Mouse (Mus musculus): ENCODE data around the gene Pcdh15.

Pcdh15 gene

GRCm38 (mm10) chr10:73098966-73099845, at the start of gene Pcdh15:
Gene Pcdh15, plus strand, starts transcription at chr10:73099342.
- in situ Hi-C loops (cut with MboI; ENCODE audit: low pct_unique_long_range_greater_than_20kb in 1 of 2, low sequenced_read_pairs in 2 of 2, unreplicated experiment in 1 of 2), result no loop called here

DNA sequence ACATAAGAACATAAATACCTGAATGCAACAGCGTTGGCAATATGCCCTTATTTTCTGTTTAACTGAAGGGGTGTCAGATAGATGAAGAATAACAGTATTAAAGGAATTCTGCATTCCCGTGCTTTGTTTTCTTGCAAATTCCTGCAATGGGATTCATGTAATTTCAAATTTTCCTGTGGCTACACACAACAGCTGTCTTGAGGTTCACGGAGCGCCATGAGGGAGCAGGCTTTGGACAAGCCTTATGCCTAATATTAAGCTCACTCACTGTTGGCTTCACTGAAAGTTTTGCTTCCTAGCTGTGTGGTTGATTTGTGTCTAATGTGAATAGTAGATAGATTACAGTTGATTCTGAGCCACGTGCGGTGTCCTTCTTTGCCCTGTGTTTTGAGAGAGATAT, 47.1 kb upstream of the Pcdh15 start:
- in situ Hi-C loops (cut with MboI; ENCODE audit: low pct_unique_long_range_greater_than_20kb in 1 of 2, low sequenced_read_pairs in 2 of 2, unreplicated experiment in 1 of 2), result no loop called here

DNA sequence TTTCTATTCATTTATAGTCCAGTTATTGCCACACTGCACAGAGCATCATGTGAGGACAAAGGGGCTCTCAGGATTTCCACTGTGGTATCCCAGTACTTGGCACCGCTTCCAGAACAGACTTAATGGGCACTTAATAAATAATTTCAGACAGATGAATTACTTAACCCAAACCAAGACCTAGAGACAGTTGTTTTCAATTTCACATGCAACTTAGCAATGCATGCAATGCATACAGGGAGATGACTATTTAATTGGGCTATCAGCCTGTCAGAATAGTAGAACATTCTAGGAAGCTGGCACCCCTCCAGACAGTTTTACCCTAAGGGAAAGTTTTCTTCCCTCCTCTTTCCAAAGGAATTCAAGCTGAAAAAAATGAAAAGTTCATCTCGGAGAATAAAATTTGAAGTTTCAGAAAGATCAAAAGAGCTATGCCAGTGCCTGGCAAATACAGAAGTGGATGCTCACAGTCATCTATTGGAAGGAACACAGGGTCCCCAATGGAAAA, 39.4 kb upstream of the Pcdh15 start:
- in situ Hi-C loops (cut with MboI; ENCODE audit: low pct_unique_long_range_greater_than_20kb in 1 of 2, low sequenced_read_pairs in 2 of 2, unreplicated experiment in 1 of 2), result no loop called here

GRCm38 (mm10) chr10:73086703-73087102, 12.4 kb upstream of the Pcdh15 start:
- in situ Hi-C loops (cut with MboI; ENCODE audit: low pct_unique_long_range_greater_than_20kb in 1 of 2, low sequenced_read_pairs in 2 of 2, unreplicated experiment in 1 of 2), result no loop called here

GRCm38 (mm10) chr10:73096531-73097135, 2.5 kb upstream of the Pcdh15 start:
- in situ Hi-C loops (cut with MboI; ENCODE audit: low pct_unique_long_range_greater_than_20kb in 1 of 2, low sequenced_read_pairs in 2 of 2, unreplicated experiment in 1 of 2), result no loop called here

- in situ Hi-C loops (cut with MboI; ENCODE audit: low pct_unique_long_range_greater_than_20kb in 1 of 2, low sequenced_read_pairs in 2 of 2, unreplicated experiment in 1 of 2), result no loop called here
Observed at GRCm38 (mm10) chr10:73097176-73097575, 2.0 kb upstream of the Pcdh15 start.

GRCm38 (mm10) chr10:73097979-73098378, 1.2 kb upstream of the Pcdh15 start:
- in situ Hi-C loops (cut with MboI; ENCODE audit: low pct_unique_long_range_greater_than_20kb in 1 of 2, low sequenced_read_pairs in 2 of 2, unreplicated experiment in 1 of 2), result no loop called here

GRCm38 (mm10) chr10:73099846-73100241, 702 bp downstream of the Pcdh15 start:
- in situ Hi-C loops (cut with MboI; ENCODE audit: low pct_unique_long_range_greater_than_20kb in 1 of 2, low sequenced_read_pairs in 2 of 2, unreplicated experiment in 1 of 2), result loop anchor here (10.0 to 25.0 kb wide), 2 partner anchors 287 to 305 kb away; no protein-coding TSS in a partner anchor

GRCm38 (mm10) chr10:73103383-73103994, 4.3 kb downstream of the Pcdh15 start:
- in situ Hi-C loops (cut with MboI; ENCODE audit: low pct_unique_long_range_greater_than_20kb in 1 of 2, low sequenced_read_pairs in 2 of 2, unreplicated experiment in 1 of 2), result loop anchor here (10.0 to 25.0 kb wide), 2 partner anchors 284 to 301 kb away; no protein-coding TSS in a partner anchor

- in situ Hi-C loops (cut with MboI; ENCODE audit: low pct_unique_long_range_greater_than_20kb in 1 of 2, low sequenced_read_pairs in 2 of 2, unreplicated experiment in 1 of 2), result loop anchor here (10.0 to 25.0 kb wide), 2 partner anchors 281 to 299 kb away; no protein-coding TSS in a partner anchor
Observed at GRCm38 (mm10) chr10:73105893-73106292, 6.8 kb downstream of the Pcdh15 start.

- in situ Hi-C loops (cut with MboI; ENCODE audit: low pct_unique_long_range_greater_than_20kb in 1 of 2, low sequenced_read_pairs in 2 of 2, unreplicated experiment in 1 of 2), result no loop called here
Observed at GRCm38 (mm10) chr10:73137985-73138384, 38.8 kb downstream of the Pcdh15 start.

DNA sequence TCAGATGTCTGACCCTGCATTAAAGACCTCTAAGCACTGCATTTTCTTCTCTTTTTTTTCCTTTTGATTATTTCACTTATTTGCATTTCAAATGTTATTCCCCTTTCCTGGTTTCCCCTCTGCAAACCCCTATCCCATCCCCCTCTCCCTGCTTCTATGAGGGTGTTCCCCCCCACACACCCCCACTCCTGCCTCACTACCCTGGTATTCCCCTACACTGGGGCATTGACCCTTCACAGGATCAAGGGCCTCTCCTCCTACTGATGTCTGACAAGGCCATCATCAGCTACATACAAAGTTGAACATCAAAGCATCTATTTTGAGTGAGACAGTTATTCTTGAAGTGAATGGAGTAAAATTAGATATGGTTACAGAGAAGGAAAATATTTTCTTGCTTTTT, 48.4 kb downstream of the Pcdh15 start:
- in situ Hi-C loops (cut with MboI; ENCODE audit: low pct_unique_long_range_greater_than_20kb in 1 of 2, low sequenced_read_pairs in 2 of 2, unreplicated experiment in 1 of 2), result no loop called here

GRCm38 (mm10) chr10:73147978-73148377, 48.8 kb downstream of the Pcdh15 start:
- in situ Hi-C loops (cut with MboI; ENCODE audit: low pct_unique_long_range_greater_than_20kb in 1 of 2, low sequenced_read_pairs in 2 of 2, unreplicated experiment in 1 of 2), result no loop called here

DNA sequence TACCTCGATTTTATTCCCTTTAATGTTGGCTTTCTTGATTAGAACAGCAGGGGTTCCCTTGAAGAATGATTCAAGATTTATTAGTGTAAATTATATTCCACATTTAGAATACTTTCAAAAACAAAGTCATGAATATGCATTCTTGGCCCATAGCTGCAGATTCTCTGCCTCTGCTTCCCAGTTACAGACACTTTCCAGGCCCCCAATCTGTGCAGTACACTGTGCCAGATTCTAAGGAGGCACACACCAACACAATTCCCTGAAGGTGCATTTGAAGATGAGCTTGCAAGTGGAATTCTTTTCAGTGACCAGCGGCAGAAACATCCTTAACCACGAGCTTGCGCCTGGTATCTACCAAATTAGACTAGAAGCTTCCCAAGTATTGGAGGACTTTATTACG, 55.4 kb downstream of the Pcdh15 start:
- in situ Hi-C loops (cut with MboI; ENCODE audit: low pct_unique_long_range_greater_than_20kb in 1 of 2, low sequenced_read_pairs in 2 of 2, unreplicated experiment in 1 of 2), result no loop called here

GRCm38 (mm10) chr10:73161757-73162156, 62.6 kb downstream of the Pcdh15 start:
- in situ Hi-C loops (cut with MboI; ENCODE audit: low pct_unique_long_range_greater_than_20kb in 1 of 2, low sequenced_read_pairs in 2 of 2, unreplicated experiment in 1 of 2), result no loop called here

GRCm38 (mm10) chr10:73216001-73216400, 116.9 kb downstream of the Pcdh15 start:
- in situ Hi-C loops (cut with MboI; ENCODE audit: low pct_unique_long_range_greater_than_20kb in 1 of 2, low sequenced_read_pairs in 2 of 2, unreplicated experiment in 1 of 2), result no loop called here

GRCm38 (mm10) chr10:73242294-73242693, 143.2 kb downstream of the Pcdh15 start:
- in situ Hi-C loops (cut with MboI; ENCODE audit: low pct_unique_long_range_greater_than_20kb in 1 of 2, low sequenced_read_pairs in 2 of 2, unreplicated experiment in 1 of 2), result no loop called here

- in situ Hi-C loops (cut with MboI; ENCODE audit: low pct_unique_long_range_greater_than_20kb in 1 of 2, low sequenced_read_pairs in 2 of 2, unreplicated experiment in 1 of 2), result no loop called here
Observed at GRCm38 (mm10) chr10:73280438-73280837, 181.3 kb downstream of the Pcdh15 start.

GRCm38 (mm10) chr10:73296456-73296855, 197.3 kb downstream of the Pcdh15 start:
- in situ Hi-C loops (cut with MboI; ENCODE audit: low pct_unique_long_range_greater_than_20kb in 1 of 2, low sequenced_read_pairs in 2 of 2, unreplicated experiment in 1 of 2), result no loop called here

Data from mouse embryonic stem cell (cell line).